Mouse (Mus musculus) CH12F3 (cell line): ENCODE measurements around the gene Zfpm1.

ENCODE experiments used
- in situ Hi-C: fragments of 300-500 bp; cut with MboI; formaldehyde crosslinking; loops from 2 replicates; pipeline ENCODE4 v1.14.3; 2020; ENCODE audit warnings: low sequenced_read_pairs

The Zfpm1 gene

DNA sequence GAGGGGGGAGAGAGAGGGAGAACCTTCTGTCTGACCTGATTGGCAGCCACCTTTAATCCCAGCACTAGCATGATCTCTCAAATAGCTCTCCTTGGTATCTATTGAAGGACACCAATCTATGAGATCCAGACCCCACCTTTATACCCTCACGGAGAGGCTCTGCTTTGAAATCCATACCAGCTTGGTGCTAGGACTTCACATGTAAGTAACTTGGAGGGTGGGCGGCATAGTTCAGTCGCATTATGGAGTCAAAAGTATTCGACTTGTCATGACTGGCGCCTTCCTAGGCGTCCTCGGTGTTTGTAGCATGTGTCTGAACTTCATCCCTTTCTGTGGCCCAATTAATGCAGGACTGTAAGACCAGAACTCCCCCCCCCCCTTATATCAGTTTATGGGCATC is 93.4 kb downstream of the Zfpm1 start:
- in situ Hi-C loops: no loop called here

DNA sequence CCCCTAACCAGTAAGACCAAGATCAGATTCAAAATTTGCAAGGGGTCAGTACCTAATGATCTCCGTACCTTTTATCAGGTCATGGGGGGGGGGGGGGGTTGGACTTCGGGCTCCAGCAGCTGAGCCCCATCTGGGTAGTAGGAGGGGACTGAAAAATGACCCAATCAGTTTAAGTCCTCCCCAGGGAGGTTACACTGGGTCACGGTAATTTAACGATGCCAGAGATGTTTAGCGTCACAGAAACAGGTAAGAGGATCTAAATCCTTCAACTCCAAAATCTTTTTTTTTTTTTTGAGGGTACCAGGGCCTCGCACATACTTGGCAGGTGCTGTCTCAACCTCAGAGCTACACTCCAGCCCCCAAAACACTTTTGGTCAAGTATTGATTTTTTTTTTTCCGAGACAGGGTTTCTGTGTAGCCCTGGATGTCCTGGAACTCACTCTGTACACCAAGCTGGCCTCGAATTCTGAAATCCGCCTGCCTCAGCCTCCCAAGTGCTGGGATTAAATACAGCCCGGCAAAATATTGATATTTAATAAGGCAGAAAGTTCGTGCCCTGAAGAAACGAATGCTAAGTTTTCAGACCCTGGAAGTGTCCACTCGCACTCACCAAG is 93.9 kb downstream of the Zfpm1 start:
- in situ Hi-C loops: no loop called here

DNA sequence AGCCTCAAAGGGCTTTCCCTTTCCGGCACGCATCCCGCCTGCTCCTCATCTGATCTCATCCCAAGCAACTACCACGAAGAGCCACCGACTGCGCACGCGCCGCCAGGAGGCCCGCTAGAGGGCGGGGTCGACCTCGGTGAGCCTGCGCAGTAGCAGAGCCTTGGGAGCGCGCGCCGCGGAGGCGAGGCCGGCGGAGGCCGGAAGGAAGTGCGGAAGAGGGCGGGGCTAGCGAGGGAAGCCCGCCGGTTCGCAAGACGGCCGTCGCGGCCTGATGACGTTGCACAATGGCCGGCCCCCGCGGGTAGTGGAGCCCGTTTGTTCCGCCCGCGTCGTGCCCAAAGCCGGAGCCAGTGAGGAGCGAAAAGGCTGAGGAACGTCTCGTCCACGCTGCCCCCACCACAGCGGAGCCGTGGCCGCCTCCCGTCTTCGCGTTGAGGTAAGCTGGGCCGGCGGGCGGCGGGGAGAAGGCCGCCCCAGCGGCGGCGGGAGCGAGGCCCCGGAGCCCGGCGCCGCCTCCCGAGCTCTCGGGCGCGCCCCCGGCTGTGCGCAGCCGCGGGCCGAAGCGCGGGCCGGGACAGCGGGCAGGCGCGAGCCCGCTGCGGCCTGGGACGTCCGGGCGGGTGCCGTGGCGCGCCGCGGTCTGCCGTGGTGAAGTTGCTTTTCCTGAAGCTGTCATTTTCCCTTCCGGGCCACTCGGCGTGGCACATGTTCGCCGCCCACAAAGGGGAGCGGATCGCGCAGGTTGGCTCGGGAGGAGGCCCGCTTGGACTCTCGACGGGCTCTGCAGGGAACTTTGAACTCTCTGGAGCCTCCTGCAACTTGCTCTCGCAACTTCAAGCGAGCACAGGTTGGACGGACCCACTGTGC is 94.7 kb downstream of the Zfpm1 start, which contains the start of gene Zc3h18:
Gene Zc3h18 (plus strand): TSS at position 245 of the 867 bp plus-strand sequence.
- in situ Hi-C loops: no loop called here

DNA sequence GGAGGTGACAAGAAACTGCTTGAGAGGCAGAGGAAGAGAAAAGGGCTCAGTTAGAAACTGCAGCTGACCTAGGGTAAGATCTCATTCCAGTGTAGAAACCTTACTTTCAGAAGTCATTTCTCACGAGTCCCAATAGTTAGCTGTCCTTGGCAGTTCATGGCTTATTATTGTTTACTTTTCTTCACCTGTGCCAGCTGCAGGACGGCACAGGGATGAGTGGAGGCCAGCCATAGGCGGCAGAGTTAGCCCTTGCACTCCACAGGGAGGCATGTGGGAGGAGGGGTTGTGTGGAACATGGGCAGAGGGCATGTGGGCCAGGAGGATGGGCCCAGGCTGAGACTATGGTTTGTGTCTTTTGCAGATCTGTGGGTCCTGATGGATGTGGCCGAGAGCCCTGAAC is 101.1 kb downstream of the Zfpm1 start:
- in situ Hi-C loops: no loop called here
